Comparison of ENCODE assay signal across 12 mouse cellular contexts in genomic region chr3:101386430-101387016, GRCm38 (mm10). TPM values are rescaled to one million over a fixed set of nuclear protein-coding genes. Genes with fewer than 3 reads are reported as not detected.
DNase-seq lines count a peak whose midpoint lies in the region; ATAC-seq and TF ChIP-seq lines count a peak whose summit lies in the region.
"Had no signal": no experiment of that assay in that cellular context is flagged by ENCODE, and none has a peak within 500 bp of the region (broad histone marks: within the 10 kb centered on the region; RNA-seq: fewer than 3 reads in every experiment).

No protein-coding gene starts in this region.

- WGBS in intestine, embryonic 14.5 days, result 28% methylated on average over 8 of the region's 8 CpGs

- no peak overlapping the region for H3K27ac ChIP-seq in gastrocnemius, adult 2 months
- H3K27ac ChIP-seq in intestine, embryonic 14.5 days (ENCODE audit: low read depth), result no peak overlapping the region

- no peak overlapping the region for H3K4me2 ChIP-seq in intestine, embryonic 14.5 days (ENCODE audit: low read length)

- no peaks in the 10 kb centered on the region for H3K27me3 ChIP-seq in intestine, embryonic 14.5 days (replicated peaks; ENCODE audit: control insufficient read depth, insufficient read depth, low read length)

- no peaks in the 10 kb centered on the region for H3K36me3 ChIP-seq in intestine, embryonic 14.5 days (ENCODE audit: control insufficient read depth, insufficient read depth, low read length)

- no peak overlapping the region for H3K9ac ChIP-seq in intestine, embryonic 14.5 days (ENCODE audit: low read length)

- no peaks in the 10 kb centered on the region for H3K9me3 ChIP-seq in intestine, embryonic 14.5 days (ENCODE audit: control insufficient read depth, low read length)

- intact Hi-C loops in gastrocnemius, adult 2 months (cut with DNase I), result no loop called here
- intact Hi-C loops in gastrocnemius, postnatal 36 days (cut with DNase I), result no loop called here
- intact Hi-C loops in gastrocnemius, postnatal 14 days (cut with DNase I; ENCODE audit: low total_unique reads), result no loop called here

- 0 out of 2 replicates have a peak, but pooled peaks have one; percentile 47 for ATAC-seq in intestine, embryonic 14.5 days (replicated peaks; ENCODE audit: low FRiP score, low TSS enrichment, low read depth)

- peak overlapping the region; percentile 66 for H3K4me3 ChIP-seq in gastrocnemius, adult 2 months
- H3K4me3 ChIP-seq in intestine, embryonic 14.5 days (ENCODE audit: low read depth, low read length), result no peak overlapping the region

- peaks cover 56% of the 10 kb centered on the region for H3K4me1 ChIP-seq in intestine, embryonic 14.5 days (replicated peaks; ENCODE audit: control insufficient read depth, insufficient read depth, low read length)

- no peak for TF ChIP-seq CTCF in gastrocnemius, adult 2 months (IDR thresholded peaks at IDR 0.05)

- no peak for DNase-seq in gastrocnemius, adult 2 months
- DNase-seq in gastrocnemius, postnatal 36 days, result no peak
- DNase-seq in CD4-positive, CD25-positive, alpha-beta regulatory T cell, adult 2 months (ENCODE audit: low read depth, low spot score), result peak; percentile 43
- no peak for DNase-seq in intestine, embryonic 14.5 days (ENCODE audit: low spot score)
- DNase-seq in lung, postnatal 25 days (ENCODE audit: low spot score), result peak; percentile 79
- DNase-seq in urinary bladder, postnatal 10 days (ENCODE audit: low spot score), result no peak
- DNase-seq in adrenal gland, postnatal 14 days, result no peak
- no peak for DNase-seq in gastrocnemius, postnatal 14 days
- DNase-seq: cerebellum, adult 11 months; layer of hippocampus, adult 9-11 months; midbrain, embryonic 14.5 days; thymus, postnatal 25 days had no signal

RNA-seq across cellular contexts. Expression of gene Igsf3, which starts 9.6 kb away (rescaled TPM):
- 1 to 10 TPM; 3.0 to 3.2 TPM for total RNA-seq in gastrocnemius, adult 2 months (2021)
- 1 to 10 TPM; 3.9 to 4.1 TPM for total RNA-seq in gastrocnemius, postnatal 36 days (2021)
- polyA plus RNA-seq in intestine, embryonic 14.5 days (2014; fragmentation: Nextera tagmentation; extraction: Ambion mirVana), result 18.3 and 19.3 TPM in 2 replicates
- total RNA-seq in adrenal gland, postnatal 14 days (2021), result 5.1 and 6.6 TPM in 2 replicates
- 10 to 100 TPM in 1 of 2 experiments, 1 to 10 TPM in 1; 6.6 to 10.6 TPM for total RNA-seq in gastrocnemius, postnatal 14 days (2021)

Comparison
In these comparisons a context has a peak if more than half of its experiments do, and no peak if none do; other contexts are left out.
1. DNase-seq: peak in CD4-positive, CD25-positive, alpha-beta regulatory T cell, adult 2 months (single experiment) and lung, postnatal 25 days (single experiment); none in gastrocnemius, adult 2 months (single experiment), gastrocnemius, postnatal 36 days (0 of 2), intestine, embryonic 14.5 days (single experiment), urinary bladder, postnatal 10 days (single experiment), adrenal gland, postnatal 14 days (single experiment) and gastrocnemius, postnatal 14 days (single experiment).